Comparison of ENCODE assay signal across 11 mouse cellular contexts in genomic region chr9:122691879-122692278, GRCm38 (mm10). TPM values are rescaled to one million over a fixed set of nuclear protein-coding genes. Genes with fewer than 3 reads are reported as not detected.
DNase-seq lines count a peak whose midpoint lies in the region; ATAC-seq lines count a peak whose summit lies in the region.
"Had no signal": no experiment of that assay in that cellular context is flagged by ENCODE, and none has a peak within 500 bp of the region (broad histone marks: within the 10 kb centered on the region; RNA-seq: fewer than 3 reads in every experiment).

No protein-coding gene starts in this region.

- H3K27ac ChIP-seq in liver, embryonic 12.5 days = no peak overlapping the region

- no peak overlapping the region for H3K4me2 ChIP-seq in liver, embryonic 12.5 days

- 60% methylated on average over 6 of the region's 6 CpGs for WGBS in liver, embryonic 12.5 days (ENCODE audit: insufficient replicate concordance)

- no peaks in the 10 kb centered on the region for H3K27me3 ChIP-seq in liver, embryonic 12.5 days (replicated peaks)

- H3K9me3 ChIP-seq in liver, embryonic 12.5 days (replicated peaks) = no peaks in the 10 kb centered on the region

- no peak overlapping the region for H3K9ac ChIP-seq in liver, embryonic 12.5 days

- no peaks in the 10 kb centered on the region for H3K36me3 ChIP-seq in liver, embryonic 12.5 days

- H3K4me3 ChIP-seq in liver, embryonic 12.5 days = no peak overlapping the region

- no peaks in the 10 kb centered on the region for H3K4me1 ChIP-seq in liver, embryonic 12.5 days

- peak; percentile 32 for DNase-seq in adrenal gland, postnatal 14 days
- no peak for DNase-seq in adrenal gland, adult 18-20 months (ENCODE audit: low spot score in 2 of 2)
- peak; percentile 7 for DNase-seq in liver
- peak; percentile 11 for DNase-seq in c-Kit-positive CD71-positive TER-119-positive erythroid progenitor cells, embryonic 14.5 days (ENCODE audit: low spot score)
- peak; percentile 45 to 47 for DNase-seq in right cerebral cortex, postnatal 36 days (ENCODE audit: low spot score in 2 of 2)
- no peak for DNase-seq in heart, adult 8-10 months (ENCODE audit: low spot score)
- DNase-seq: gastrocnemius, postnatal 25 days had no signal

- ATAC-seq in liver, embryonic 12.5 days = no peak
- ATAC-seq in erythroid progenitor cell, adult 5-6 weeks (replicated peaks; ENCODE audit: low FRiP score, poor library complexity, severe bottlenecking) = no peak

RNA-seq across cellular contexts. Expression of gene Topaz1, which starts 55.3 kb away (rescaled TPM):
- total RNA-seq in adrenal gland, postnatal 14 days (2021) = not detected in 2 replicates
- total RNA-seq in adrenal gland, adult 18-20 months (2021) = not detected
- not detected in 2 replicates for polyA plus RNA-seq in liver, embryonic 12.5 days (2016; fragmentation: Nextera tagmentation; extraction: Ambion mirVana)
- total RNA-seq in heart, adult 8-10 months (2022) = not detected
- total RNA-seq in erythroid progenitor cell, adult 5-6 weeks (2015; ENCODE audit: low replicate concordance) = not detected in 2 replicates
- 0.13 TPM in 1 of 2 replicates, not detected in the other for total RNA-seq in erythroid progenitor cell, adult 5-6 weeks (2017; ENCODE audit: low replicate concordance)
- total RNA-seq: gastrocnemius, postnatal 25 days; megakaryocyte, adult 5-6 weeks had no signal
- polyA plus RNA-seq: C2C12 had no signal

Comparison
In these comparisons a context has a peak if more than half of its experiments do, and no peak if none do; other contexts are left out.
1. DNase-seq: peak in adrenal gland, postnatal 14 days (single experiment), liver (single experiment), c-Kit-positive CD71-positive TER-119-positive erythroid progenitor cells, embryonic 14.5 days (single experiment) and right cerebral cortex, postnatal 36 days (2 of 2); none in adrenal gland, adult 18-20 months (0 of 2) and heart, adult 8-10 months (single experiment).